Mouse (Mus musculus): Measurements from ENCODE around the gene Gm973.

Gm973 gene

DNA sequence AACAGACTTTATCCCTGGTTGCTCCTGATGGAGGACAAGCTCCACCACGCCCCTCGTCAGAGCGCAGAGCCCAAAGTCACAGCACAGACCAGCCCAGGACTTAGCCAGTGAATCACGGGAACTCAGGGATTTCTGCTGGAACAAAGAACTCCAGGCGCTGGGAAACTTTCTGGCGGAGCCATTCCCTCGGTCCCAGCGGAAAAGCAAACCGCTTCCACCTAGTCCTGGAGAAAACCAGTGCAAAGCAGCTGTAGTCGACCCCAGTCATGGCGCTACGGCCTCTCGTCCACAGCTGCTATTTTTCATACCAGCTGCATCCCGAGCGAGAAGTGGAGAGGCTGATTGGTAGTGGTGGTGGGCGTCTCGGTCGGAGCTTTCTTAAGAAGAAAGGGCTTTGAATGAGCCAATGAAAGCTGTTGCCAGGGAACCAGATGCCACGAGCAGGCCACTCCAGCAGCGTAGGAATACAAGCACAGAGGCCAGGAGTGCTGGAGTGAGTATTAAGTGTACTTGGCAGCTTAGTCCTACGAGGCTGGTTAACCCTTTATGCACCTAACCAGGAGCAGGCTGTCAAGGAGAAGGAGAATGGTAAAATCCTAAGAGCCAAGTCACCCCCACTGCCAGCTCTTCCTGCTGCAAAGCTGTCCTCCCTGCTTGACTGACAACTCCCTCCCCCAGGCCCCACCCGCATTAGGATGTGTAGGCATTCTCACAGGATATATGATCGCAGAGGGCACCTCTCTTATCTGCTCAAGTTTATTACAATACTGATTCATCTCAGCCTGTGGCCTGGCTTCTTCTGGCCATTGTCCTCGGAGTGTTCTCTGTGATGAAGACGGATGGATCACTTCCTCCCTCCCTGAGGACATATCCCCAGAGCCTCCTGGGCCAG, at the start of gene Gm973:
Gene Gm973 (plus strand): TSS at position 239 of the 892 bp plus-strand sequence.
- peak; percentile 57 to 75 for DNase-seq (ENCODE audit: low spot score in 2 of 2)

- no peak for DNase-seq (ENCODE audit: low spot score in 2 of 2)
Measured at GRCm38 (mm10) chr1:59469170-59469569, 46.9 kb upstream of the Gm973 start.

GRCm38 (mm10) chr1:59470766-59471165, 45.3 kb upstream of the Gm973 start:
- DNase-seq (ENCODE audit: low spot score in 2 of 2): no peak

DNA sequence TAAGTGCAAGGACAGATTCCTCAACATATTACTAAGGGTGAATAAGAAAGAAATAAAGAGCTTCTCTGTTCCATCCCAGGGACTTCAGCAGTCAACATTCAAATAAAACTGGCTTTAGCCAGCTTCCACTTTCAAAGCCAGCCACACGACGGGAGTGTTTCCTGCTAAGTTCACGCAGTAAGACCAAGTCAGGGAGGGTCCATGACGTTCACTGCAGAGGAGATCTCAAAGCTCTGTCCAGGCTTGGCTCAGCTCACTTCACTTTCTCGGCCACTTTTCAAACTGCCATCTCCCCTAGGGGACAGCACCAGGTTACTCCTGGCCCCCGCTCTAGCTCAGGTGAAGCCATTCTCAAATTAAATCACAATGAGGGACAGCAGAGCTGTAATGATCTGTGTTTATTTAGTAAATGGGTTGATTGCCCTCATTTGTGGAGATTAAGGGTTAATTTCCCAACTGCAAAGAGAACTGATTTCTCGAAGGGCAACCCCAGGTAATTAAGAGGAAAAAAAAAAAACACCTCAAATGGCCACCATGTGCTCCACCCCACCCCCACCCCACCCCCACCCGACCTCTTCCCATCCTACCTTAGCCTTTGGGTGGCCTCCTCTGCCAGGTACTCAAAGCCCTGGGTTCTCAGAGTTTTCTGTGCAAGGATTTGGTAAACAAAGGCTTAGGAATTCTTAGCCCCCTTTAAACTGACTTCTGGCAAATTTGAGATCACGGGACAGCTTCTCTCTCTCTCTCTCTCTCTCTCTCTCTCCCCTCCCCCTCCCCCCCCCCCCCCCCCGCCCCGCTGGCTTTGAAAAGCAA, 43.5 kb upstream of the Gm973 start:
- no peak for DNase-seq (ENCODE audit: low spot score in 2 of 2)

DNA sequence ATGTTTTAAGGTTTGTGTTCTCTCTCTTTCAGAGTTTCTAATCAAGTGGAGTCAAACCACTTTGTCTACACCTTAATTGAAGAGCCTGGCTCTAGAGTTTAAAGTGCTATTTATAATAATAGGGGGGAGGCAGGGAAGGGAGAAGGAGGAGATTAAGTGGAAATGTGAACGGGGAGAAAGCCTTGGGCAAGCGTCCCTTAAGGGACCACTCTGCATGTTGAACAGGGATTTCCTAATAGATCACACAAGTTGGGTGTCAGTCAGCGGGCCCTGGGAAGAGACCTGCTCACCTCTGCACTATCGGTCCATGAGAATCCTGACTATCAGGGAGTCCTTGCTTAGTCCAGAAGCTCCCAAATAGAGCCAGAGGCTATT, 42.9 kb upstream of the Gm973 start:
- no peak for DNase-seq (ENCODE audit: low spot score in 2 of 2)

DNA sequence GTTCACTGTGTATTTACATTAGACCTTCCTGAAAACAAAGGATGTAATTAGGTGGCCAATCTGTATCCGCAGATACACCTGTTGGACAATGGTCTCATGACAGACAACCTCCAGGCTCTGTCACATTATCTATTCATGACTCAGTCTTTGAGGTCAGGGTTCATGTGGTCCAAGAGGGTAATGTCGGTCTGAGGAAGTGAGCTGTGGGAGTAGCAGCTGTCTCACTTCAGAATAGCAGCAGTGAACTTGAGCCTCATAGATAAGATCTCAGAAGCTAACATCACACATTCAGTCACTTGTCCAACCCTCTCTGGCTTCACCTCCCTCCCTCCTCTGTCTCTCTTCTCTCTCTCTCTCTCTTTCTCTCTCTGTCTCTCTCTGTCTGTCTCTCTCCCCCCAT, 40.4 kb upstream of the Gm973 start:
- no peak for DNase-seq (ENCODE audit: low spot score in 2 of 2)

DNA sequence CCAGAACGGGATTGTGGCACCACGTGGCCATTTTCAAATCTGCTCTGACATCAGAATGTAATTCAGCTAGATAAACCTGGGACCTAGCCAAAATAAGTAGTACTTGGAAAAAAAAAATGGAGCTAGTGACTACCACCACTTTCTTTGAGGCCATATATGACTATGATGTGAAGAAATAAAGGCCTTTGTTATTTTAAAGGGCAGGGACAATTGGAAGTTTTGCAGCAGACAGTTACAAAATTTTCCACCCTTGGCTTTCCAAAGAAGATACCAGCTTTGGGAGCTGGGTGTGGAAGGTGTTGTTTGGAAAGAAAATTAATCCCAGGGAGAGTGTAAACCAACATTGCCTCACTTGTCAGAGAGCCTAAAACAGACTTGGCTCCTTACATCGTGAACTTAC, 37.2 kb upstream of the Gm973 start:
- DNase-seq (ENCODE audit: low spot score in 2 of 2): no peak

GRCm38 (mm10) chr1:59480821-59481455, 35.1 kb upstream of the Gm973 start:
- no peak for DNase-seq (ENCODE audit: low spot score in 2 of 2)

DNA sequence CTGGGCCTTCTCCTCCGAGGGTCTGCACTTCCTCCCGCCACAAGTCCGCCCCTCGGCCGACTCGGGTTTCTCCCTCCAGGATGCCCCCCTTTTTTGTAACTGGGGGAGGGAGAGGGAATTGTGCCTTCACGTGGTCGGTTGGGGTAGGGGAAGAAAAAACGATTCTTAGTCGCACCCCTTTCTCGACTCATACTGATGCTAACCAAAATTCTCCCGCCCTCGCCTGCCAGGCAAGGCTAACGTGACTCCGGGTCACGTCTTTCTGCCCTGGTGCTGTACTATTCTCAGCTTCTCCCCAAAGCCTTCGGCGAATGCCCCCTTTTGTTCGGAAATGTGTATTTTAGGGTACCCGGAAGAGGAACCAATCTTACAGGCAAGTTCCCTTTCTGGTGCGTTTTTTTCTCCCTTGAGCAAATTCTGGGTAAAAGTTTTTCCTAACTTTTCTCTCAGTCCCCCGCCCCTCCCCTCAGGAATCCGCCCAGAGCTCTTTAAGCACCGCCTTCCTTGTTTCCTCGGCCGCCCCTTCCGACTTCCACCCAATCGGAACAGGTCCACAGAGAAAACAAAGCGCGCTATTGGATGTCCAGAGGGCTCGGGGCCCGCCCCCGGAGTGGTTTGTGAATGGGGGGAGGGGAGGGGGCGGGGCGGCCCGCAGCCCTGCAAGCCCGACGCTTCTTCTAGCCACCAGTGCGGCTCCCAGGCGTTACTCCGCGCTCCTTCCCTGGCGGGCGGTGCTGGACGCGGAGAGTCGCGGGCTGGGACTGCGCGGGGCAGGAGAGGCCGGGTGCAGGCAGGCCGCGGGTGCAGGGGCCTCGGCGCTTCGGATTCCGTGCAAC, 34.4 kb upstream of the Gm973 start:
- DNase-seq (ENCODE audit: low spot score in 2 of 2): peak; percentile 78 to 84

GRCm38 (mm10) chr1:59482331-59482695, 33.8 kb upstream of the Gm973 start, which contains the start of gene Fzd7:
Gene Fzd7 (plus strand): TSS chr1:59482424.
- DNase-seq (ENCODE audit: low spot score in 2 of 2): no peak

DNA sequence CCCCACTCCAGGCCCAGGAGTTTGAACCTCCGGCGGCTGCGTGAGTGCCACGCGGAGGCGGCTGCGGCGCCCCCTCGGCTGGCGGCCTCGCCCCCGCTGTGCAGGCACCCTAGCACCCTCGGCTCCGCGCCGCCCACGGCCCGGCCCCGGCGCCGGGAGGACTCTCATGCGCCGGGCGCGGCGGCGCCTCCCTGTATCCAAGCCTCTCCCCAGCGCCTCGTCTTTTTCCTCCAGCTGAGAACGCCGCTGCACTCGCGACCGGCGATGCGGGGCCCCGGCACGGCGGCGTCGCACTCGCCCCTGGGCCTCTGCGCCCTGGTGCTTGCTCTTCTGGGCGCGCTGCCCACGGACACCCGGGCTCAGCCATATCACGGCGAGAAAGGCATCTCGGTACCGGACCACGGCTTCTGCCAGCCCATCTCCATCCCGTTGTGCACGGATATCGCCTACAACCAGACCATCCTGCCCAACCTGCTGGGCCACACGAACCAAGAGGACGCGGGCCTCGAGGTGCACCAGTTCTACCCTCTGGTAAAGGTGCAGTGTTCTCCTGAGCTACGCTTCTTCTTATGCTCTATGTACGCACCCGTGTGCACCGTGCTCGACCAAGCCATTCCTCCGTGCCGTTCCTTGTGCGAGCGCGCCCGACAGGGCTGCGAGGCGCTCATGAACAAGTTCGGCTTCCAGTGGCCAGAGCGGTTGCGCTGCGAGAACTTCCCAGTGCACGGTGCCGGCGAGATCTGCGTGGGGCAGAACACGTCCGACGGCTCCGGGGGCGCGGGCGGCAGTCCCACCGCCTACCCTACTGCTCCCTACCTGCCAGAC, 33.2 kb upstream of the Gm973 start:
- DNase-seq (ENCODE audit: low spot score in 2 of 2): peak in 1 of 2 experiments; percentile 11

GRCm38 (mm10) chr1:59483521-59484245, 32.4 kb upstream of the Gm973 start:
- DNase-seq (ENCODE audit: low spot score in 2 of 2): peak; percentile 47 to 58

GRCm38 (mm10) chr1:59484314-59484713, 31.8 kb upstream of the Gm973 start:
- no peak for DNase-seq (ENCODE audit: low spot score in 2 of 2)

- DNase-seq (ENCODE audit: low spot score in 2 of 2): no peak
Measured at GRCm38 (mm10) chr1:59484791-59485785, 31.0 kb upstream of the Gm973 start.

DNA sequence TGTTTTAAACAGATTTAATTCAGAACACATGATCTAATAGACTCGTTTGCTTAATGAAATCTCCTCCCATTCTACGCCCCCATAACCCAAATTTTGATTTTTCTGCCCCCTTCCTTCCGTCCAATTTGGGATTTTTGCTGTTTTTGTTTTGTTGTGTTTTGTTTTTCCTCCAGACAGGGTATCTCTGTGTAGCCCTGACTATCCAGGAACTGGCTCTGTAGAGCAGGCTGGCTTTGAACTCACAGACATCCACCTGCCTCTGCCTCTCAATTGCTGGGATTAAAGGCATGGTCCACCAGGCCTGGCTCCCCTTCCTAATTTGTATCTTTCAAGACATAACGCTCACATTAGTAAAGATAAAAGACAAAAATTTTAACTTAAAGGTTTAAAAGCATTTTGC, 30.3 kb upstream of the Gm973 start:
- no peak for DNase-seq (ENCODE audit: low spot score in 2 of 2)

DNA sequence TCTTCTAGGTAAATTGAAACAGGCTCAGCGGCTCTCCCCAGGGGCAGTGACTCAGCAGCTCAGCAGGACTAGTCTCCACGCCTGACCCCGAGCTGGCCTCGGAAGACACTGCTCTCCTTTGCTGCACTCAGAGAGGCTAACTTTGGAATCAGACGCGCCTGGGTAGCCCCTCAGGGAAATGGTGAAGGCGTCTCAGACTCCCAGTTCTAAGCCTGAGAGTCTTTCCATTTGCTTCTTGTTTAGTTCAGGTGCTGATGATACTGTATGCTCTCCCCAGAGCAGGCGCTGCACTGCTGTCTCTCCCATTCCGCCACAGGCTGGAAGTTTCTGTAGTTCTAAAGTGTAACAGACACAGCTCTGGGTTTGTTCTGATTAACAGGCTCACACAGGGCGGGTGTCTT, 28.4 kb upstream of the Gm973 start:
- DNase-seq (ENCODE audit: low spot score in 2 of 2): no peak

- no peak for DNase-seq (ENCODE audit: low spot score in 2 of 2)
Measured at GRCm38 (mm10) chr1:59488481-59488880, 27.6 kb upstream of the Gm973 start.

DNA sequence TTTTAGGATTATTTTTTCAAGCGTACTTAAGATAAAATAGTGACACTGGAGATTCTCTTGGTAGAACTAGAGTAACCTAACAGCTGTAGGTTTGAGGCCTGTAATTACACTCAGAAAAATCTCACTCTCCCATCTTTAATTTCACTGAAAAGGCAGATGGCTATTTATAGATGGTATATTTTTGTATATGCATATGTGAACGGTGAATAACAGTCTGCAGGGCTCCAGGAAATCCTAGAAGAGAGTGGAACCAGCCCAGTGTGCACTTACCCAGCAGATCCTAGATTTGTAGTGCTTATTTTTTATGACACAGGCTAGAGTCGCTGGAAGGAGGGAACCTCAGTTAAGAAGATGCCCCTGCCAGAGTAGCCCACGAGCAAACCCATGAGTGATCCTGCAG, 27.1 kb upstream of the Gm973 start:
- DNase-seq (ENCODE audit: low spot score in 2 of 2): no peak

DNA sequence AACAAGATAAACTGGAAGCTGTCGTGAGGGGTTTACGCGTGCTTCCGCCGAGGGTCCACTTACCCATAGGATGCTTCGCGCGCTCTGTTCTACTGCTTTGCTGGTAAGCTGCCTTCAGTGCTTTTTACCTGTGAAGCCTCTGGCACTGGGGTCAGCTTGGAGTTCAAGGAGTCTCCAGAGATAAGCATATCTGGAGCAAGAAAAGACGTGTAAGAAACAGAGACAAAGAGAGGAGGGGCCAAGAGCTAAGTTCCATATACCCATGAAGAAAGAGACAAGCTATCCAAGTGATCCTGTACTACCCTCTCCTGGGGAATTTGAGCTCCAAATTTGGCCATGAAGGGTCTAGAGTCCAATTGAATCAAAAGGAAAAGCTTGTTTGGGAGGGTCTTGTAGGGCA, 24.5 kb upstream of the Gm973 start:
- no peak for DNase-seq (ENCODE audit: low spot score in 2 of 2)

All from frontal cortex, postnatal 14 days (tissue).